Mouse (Mus musculus): ENCODE data around the gene Klhl32. TPM values are rescaled to one million over a fixed set of nuclear protein-coding genes. Genes with fewer than 3 reads are reported as not detected.
"Not testable (repeated sequence)": the region's sequence is repeated elsewhere in the genome, so short reads cannot be mapped to it uniquely, and the experiment has no call there.

The Klhl32 gene
- polyA plus RNA-seq, 1 experiment from 2014 or later, result 2.9 TPM

GRCm38 (mm10) chr4:24644735-24645134 is 206.2 kb downstream of the Klhl32 start:
- 83% methylated on average over 6 of the region's 8 CpGs for WGBS (ENCODE audit: insufficient replicate concordance)
- not testable (repeated sequence) for H3K4me2 ChIP-seq

GRCm38 (mm10) chr4:24642306-24642705 is 208.6 kb downstream of the Klhl32 start:
- no peak overlapping the region for H3K4me3 ChIP-seq (ENCODE audit: low read depth, low read length)
- no peak overlapping the region for H3K27ac ChIP-seq (ENCODE audit: low read depth, low read length)
- H3K27me3 ChIP-seq (ENCODE audit: control insufficient read depth, insufficient read depth, low read length), result no peaks in the 10 kb centered on the region
- no peaks in the 10 kb centered on the region for H3K4me1 ChIP-seq (ENCODE audit: control insufficient read depth, insufficient read depth, low read length)
- no peak overlapping the region for H3K9ac ChIP-seq (ENCODE audit: low read depth, low read length)
- no peak for ATAC-seq (replicated peaks; ENCODE audit: insufficient number of reproducible peaks, low FRiP score, low TSS enrichment)
- H3K36me3 ChIP-seq (ENCODE audit: control insufficient read depth, insufficient read depth, low read length), result no peaks in the 10 kb centered on the region
- no peaks in the 10 kb centered on the region for H3K9me3 ChIP-seq (replicated peaks; ENCODE audit: control insufficient read depth, low read length)
- no peak overlapping the region for H3K4me2 ChIP-seq
- WGBS (ENCODE audit: insufficient replicate concordance), result 81% methylated on average over 2 of the region's 2 CpGs

More at GRCm38 (mm10) chr4:24644735-24645134, 206.2 kb downstream of the Klhl32 start:
- not testable (repeated sequence) for H3K9ac ChIP-seq (ENCODE audit: low read depth, low read length); H3K27ac ChIP-seq (ENCODE audit: low read depth, low read length); ATAC-seq (replicated peaks; ENCODE audit: insufficient number of reproducible peaks, low FRiP score, low TSS enrichment); H3K9me3 ChIP-seq (replicated peaks; ENCODE audit: control insufficient read depth, low read length); H3K36me3 ChIP-seq (ENCODE audit: control insufficient read depth, insufficient read depth, low read length); H3K4me3 ChIP-seq (ENCODE audit: low read depth, low read length); H3K27me3 ChIP-seq (ENCODE audit: control insufficient read depth, insufficient read depth, low read length); H3K4me1 ChIP-seq (ENCODE audit: control insufficient read depth, insufficient read depth, low read length)

- Histone ChIP-seq H3K9me3 (replicated peaks; ENCODE audit: control insufficient read depth, low read length) (no peaks in the 10 kb centered on the region), H3K27me3 (ENCODE audit: control insufficient read depth, insufficient read depth, low read length) (no peaks in the 10 kb centered on the region), H3K27ac (ENCODE audit: low read depth, low read length) (no peak overlapping the region), H3K4me3 (ENCODE audit: low read depth, low read length) (no peak overlapping the region), H3K36me3 (ENCODE audit: control insufficient read depth, insufficient read depth, low read length) (no peaks in the 10 kb centered on the region), H3K4me2 (no peak overlapping the region), H3K4me1 (ENCODE audit: control insufficient read depth, insufficient read depth, low read length) (peaks cover 9% of the 10 kb centered on the region; the same call in 1 of the 2 replicates), H3K9ac (ENCODE audit: low read depth, low read length) (no peak overlapping the region)
- ATAC-seq (replicated peaks; ENCODE audit: insufficient number of reproducible peaks, low FRiP score, low TSS enrichment), result no peak
- 70% methylated on average over 9 of the region's 9 CpGs for WGBS (ENCODE audit: insufficient replicate concordance)
These were observed 219.6 kb downstream of the Klhl32 start for GRCm38 (mm10) chr4:24631177-24631911.

GRCm38 (mm10) chr4:24630430-24630829 is 220.5 kb downstream of the Klhl32 start:
- no peaks in the 10 kb centered on the region for H3K27me3 ChIP-seq (ENCODE audit: control insufficient read depth, insufficient read depth, low read length)
- no peak overlapping the region for H3K9ac ChIP-seq (ENCODE audit: low read depth, low read length)
- no peak overlapping the region for H3K4me2 ChIP-seq
- H3K36me3 ChIP-seq (ENCODE audit: control insufficient read depth, insufficient read depth, low read length), result no peaks in the 10 kb centered on the region
- no peak for ATAC-seq (replicated peaks; ENCODE audit: insufficient number of reproducible peaks, low FRiP score, low TSS enrichment)
- 62% methylated on average over 2 of the region's 2 CpGs for WGBS (ENCODE audit: insufficient replicate concordance)
- H3K27ac ChIP-seq (ENCODE audit: low read depth, low read length), result no peak overlapping the region
- H3K4me3 ChIP-seq (ENCODE audit: low read depth, low read length), result no peak overlapping the region
- peaks cover 12% of the 10 kb centered on the region; the same call in 1 of the 2 replicates for H3K4me1 ChIP-seq (ENCODE audit: control insufficient read depth, insufficient read depth, low read length)
- H3K9me3 ChIP-seq (replicated peaks; ENCODE audit: control insufficient read depth, low read length), result no peaks in the 10 kb centered on the region

- H3K9me3 ChIP-seq (replicated peaks; ENCODE audit: control insufficient read depth, low read length), result no peaks in the 10 kb centered on the region
- peaks cover 12% of the 10 kb centered on the region; the same call in 1 of the 2 replicates for H3K4me1 ChIP-seq (ENCODE audit: control insufficient read depth, insufficient read depth, low read length)
- no peak overlapping the region for H3K4me2 ChIP-seq
- no peaks in the 10 kb centered on the region for H3K27me3 ChIP-seq (ENCODE audit: control insufficient read depth, insufficient read depth, low read length)
- no peak overlapping the region for H3K4me3 ChIP-seq (ENCODE audit: low read depth, low read length)
- 20% methylated on average over 1 of the region's 1 CpGs for WGBS (ENCODE audit: insufficient replicate concordance)
- H3K27ac ChIP-seq (ENCODE audit: low read depth, low read length), result peak overlapping the region; percentile 42; the same call in 1 of the 2 replicates
- H3K9ac ChIP-seq (ENCODE audit: low read depth, low read length), result no peak overlapping the region
- ATAC-seq (replicated peaks; ENCODE audit: insufficient number of reproducible peaks, low FRiP score, low TSS enrichment), result no peak; the same call in 1 of the 2 replicates
- no peaks in the 10 kb centered on the region for H3K36me3 ChIP-seq (ENCODE audit: control insufficient read depth, insufficient read depth, low read length)
These were observed 223.1 kb downstream of the Klhl32 start for GRCm38 (mm10) chr4:24627871-24628270.

GRCm38 (mm10) chr4:24626686-24627085 is 224.2 kb downstream of the Klhl32 start:
- Histone ChIP-seq H3K4me1 (ENCODE audit: control insufficient read depth, insufficient read depth, low read length) (peaks cover 12% of the 10 kb centered on the region; the same call in 1 of the 2 replicates), H3K4me2 (no peak overlapping the region), H3K36me3 (ENCODE audit: control insufficient read depth, insufficient read depth, low read length) (no peaks in the 10 kb centered on the region), H3K27ac (ENCODE audit: low read depth, low read length) (no peak overlapping the region), H3K4me3 (ENCODE audit: low read depth, low read length) (no peak overlapping the region), H3K9me3 (replicated peaks; ENCODE audit: control insufficient read depth, low read length) (no peaks in the 10 kb centered on the region), H3K27me3 (ENCODE audit: control insufficient read depth, insufficient read depth, low read length) (no peaks in the 10 kb centered on the region), H3K9ac (ENCODE audit: low read depth, low read length) (no peak overlapping the region)
- 72% methylated on average over 4 of the region's 4 CpGs for WGBS (ENCODE audit: insufficient replicate concordance)
- no peak for ATAC-seq (replicated peaks; ENCODE audit: insufficient number of reproducible peaks, low FRiP score, low TSS enrichment)

- Histone ChIP-seq H3K27me3 (ENCODE audit: control insufficient read depth, insufficient read depth, low read length) (no peaks in the 10 kb centered on the region), H3K4me2 (no peak overlapping the region), H3K4me1 (ENCODE audit: control insufficient read depth, insufficient read depth, low read length) (peaks cover 12% of the 10 kb centered on the region; the same call in 1 of the 2 replicates), H3K9ac (ENCODE audit: low read depth, low read length) (no peak overlapping the region), H3K9me3 (replicated peaks; ENCODE audit: control insufficient read depth, low read length) (no peaks in the 10 kb centered on the region), H3K4me3 (ENCODE audit: low read depth, low read length) (no peak overlapping the region), H3K36me3 (ENCODE audit: control insufficient read depth, insufficient read depth, low read length) (no peaks in the 10 kb centered on the region), H3K27ac (ENCODE audit: low read depth, low read length) (no peak overlapping the region)
- WGBS (ENCODE audit: insufficient replicate concordance), result 61% methylated on average over 13 of the region's 13 CpGs
- ATAC-seq (replicated peaks; ENCODE audit: insufficient number of reproducible peaks, low FRiP score, low TSS enrichment), result no peak
These were observed 224.9 kb downstream of the Klhl32 start for GRCm38 (mm10) chr4:24625951-24626584.

- H3K27me3 ChIP-seq (ENCODE audit: control insufficient read depth, insufficient read depth, low read length), result no peaks in the 10 kb centered on the region
- H3K4me1 ChIP-seq (ENCODE audit: control insufficient read depth, insufficient read depth, low read length), result peaks cover 5% of the 10 kb centered on the region; the same call in 1 of the 2 replicates
- H3K4me2 ChIP-seq, result no peak overlapping the region
- no peak overlapping the region for H3K4me3 ChIP-seq (ENCODE audit: low read depth, low read length)
- WGBS (ENCODE audit: insufficient replicate concordance), result 66% methylated on average over 9 of the region's 9 CpGs
- H3K27ac ChIP-seq (ENCODE audit: low read depth, low read length), result no peak overlapping the region
- H3K9ac ChIP-seq (ENCODE audit: low read depth, low read length), result no peak overlapping the region
- no peaks in the 10 kb centered on the region for H3K9me3 ChIP-seq (replicated peaks; ENCODE audit: control insufficient read depth, low read length)
- no peak for ATAC-seq (replicated peaks; ENCODE audit: insufficient number of reproducible peaks, low FRiP score, low TSS enrichment)
- no peaks in the 10 kb centered on the region for H3K36me3 ChIP-seq (ENCODE audit: control insufficient read depth, insufficient read depth, low read length)
These were observed 229.3 kb downstream of the Klhl32 start for GRCm38 (mm10) chr4:24621422-24622187.
